In the genomic region with DNA sequence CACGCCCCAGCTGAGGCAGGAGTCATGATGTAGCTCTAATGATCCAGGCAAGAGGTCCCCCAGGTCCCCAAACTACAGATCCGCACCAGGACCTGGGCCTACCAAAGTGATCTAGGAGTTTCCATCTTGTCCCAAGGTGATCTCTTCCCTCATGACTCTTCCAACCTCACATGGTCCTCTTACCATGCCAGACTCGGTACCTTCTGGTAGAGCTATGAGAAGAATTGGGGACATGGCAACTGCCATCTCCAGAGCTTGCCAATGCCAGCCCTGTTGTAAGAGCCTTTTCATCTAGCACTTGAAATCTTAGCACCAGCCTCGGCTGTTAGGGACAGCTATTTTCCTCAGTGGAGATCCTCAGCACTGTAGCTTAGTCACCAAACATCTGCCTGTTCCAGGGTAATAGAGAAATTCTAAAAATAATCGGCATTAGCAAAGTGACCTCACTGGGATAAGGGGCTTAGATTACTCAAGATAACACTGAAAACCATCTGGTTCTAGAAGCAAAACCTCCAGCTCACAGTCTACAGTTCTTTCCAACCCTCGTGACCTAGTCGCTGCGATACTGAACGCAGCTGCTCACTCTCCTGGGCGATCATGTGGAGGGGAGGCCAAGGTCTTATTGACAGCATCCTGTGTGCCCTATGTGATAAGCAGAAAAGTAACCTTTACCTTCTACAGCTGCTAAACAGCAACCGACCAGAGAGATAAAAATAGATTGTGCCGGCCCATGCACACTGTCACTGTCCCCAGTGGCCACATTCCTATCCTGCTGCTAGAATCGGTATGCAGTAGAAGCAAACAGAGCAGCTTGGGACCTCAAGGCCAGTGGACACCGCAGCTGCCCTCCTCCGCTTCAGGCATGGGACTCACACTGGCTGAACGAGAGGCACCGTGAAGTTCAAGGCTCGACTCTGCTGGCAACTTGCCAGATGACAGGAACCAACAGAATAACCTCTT, we compare ENCODE assay signal across 8 mouse cellular contexts.
DNase-seq lines count a peak whose midpoint lies in the region; ATAC-seq and TF ChIP-seq lines count a peak whose summit lies in the region.

No protein-coding gene starts in this region.

- no peak overlapping the region for H3K9ac ChIP-seq in lung, embryonic 16.5 days (ENCODE audit: low read length)
- no peak overlapping the region for H3K9ac ChIP-seq in intestine, postnatal 0 days (ENCODE audit: low read depth, low read length)
- no peak overlapping the region for H3K9ac ChIP-seq in stomach, embryonic 14.5 days (replicated peaks; ENCODE audit: low read depth, low read length)

- H3K4me1 ChIP-seq in lung, embryonic 16.5 days (replicated peaks; ENCODE audit: control insufficient read depth, insufficient read depth, low read length) = peaks cover 16% of the 10 kb centered on the region
- H3K4me1 ChIP-seq in lung, adult 2 months (ENCODE audit: control insufficient read depth, insufficient read depth, low read length) = peaks cover 19% of the 10 kb centered on the region
- H3K4me1 ChIP-seq in embryonic fibroblast, embryonic 13.5 days (ENCODE audit: control insufficient read depth, insufficient read depth, low read length) = peaks cover 31% of the 10 kb centered on the region
- peaks cover 20% of the 10 kb centered on the region for H3K4me1 ChIP-seq in intestine, postnatal 0 days (replicated peaks; ENCODE audit: control insufficient read depth, insufficient read depth, low read length)
- peaks cover 12% of the 10 kb centered on the region; the same call in 1 of the 2 replicates for H3K4me1 ChIP-seq in stomach, embryonic 14.5 days (ENCODE audit: control insufficient read depth, insufficient read depth, low read length)

- no peak overlapping the region for H3K4me3 ChIP-seq in lung, embryonic 16.5 days (ENCODE audit: low read length)
- H3K4me3 ChIP-seq in lung, adult 2 months (replicated peaks; ENCODE audit: extremely low read depth, low read depth, low read length) = no peak overlapping the region
- no peak overlapping the region for H3K4me3 ChIP-seq in embryonic fibroblast, embryonic 13.5 days (ENCODE audit: insufficient read depth, low read length)
- no peak overlapping the region for H3K4me3 ChIP-seq in intestine, postnatal 0 days (ENCODE audit: low read depth, low read length)
- H3K4me3 ChIP-seq in stomach, embryonic 14.5 days (ENCODE audit: low read depth, low read length) = no peak overlapping the region

- TF ChIP-seq CTCF in lung, adult 2 months (IDR thresholded peaks at IDR 0.05; ENCODE audit: insufficient read depth, low read length) = no peak
- TF ChIP-seq CTCF in embryonic fibroblast, embryonic 13.5 days (IDR thresholded peaks at IDR 0.05; ENCODE audit: borderline replicate concordance, insufficient read depth, low read length) = no peak
- TF ChIP-seq CTCF in intestine, postnatal 0 days (IDR thresholded peaks at IDR 0.05; ENCODE audit: low read depth) = peak; percentile 69

- H3K27me3 ChIP-seq in lung, embryonic 16.5 days (ENCODE audit: control insufficient read depth, insufficient read depth, low read depth, low read length) = no peaks in the 10 kb centered on the region
- H3K27me3 ChIP-seq in intestine, postnatal 0 days (replicated peaks; ENCODE audit: control insufficient read depth, insufficient read depth, low read length) = no peaks in the 10 kb centered on the region
- H3K27me3 ChIP-seq in stomach, embryonic 14.5 days (ENCODE audit: control insufficient read depth, insufficient read depth, low read length) = no peaks in the 10 kb centered on the region

- no peaks in the 10 kb centered on the region for H3K9me3 ChIP-seq in lung, embryonic 16.5 days (ENCODE audit: control insufficient read depth, low read length)
- H3K9me3 ChIP-seq in intestine, postnatal 0 days (ENCODE audit: control insufficient read depth) = no peaks in the 10 kb centered on the region
- H3K9me3 ChIP-seq in stomach, embryonic 14.5 days (ENCODE audit: control insufficient read depth, low read depth, low read length) = no peaks in the 10 kb centered on the region

- DNase-seq in lung, adult 2 months = no peak
- DNase-seq in left cerebral cortex, postnatal 25 days (ENCODE audit: low spot score in 2 of 2) = no peak
- DNase-seq in spleen, adult 18-20 months = no peak
- no peak for DNase-seq in lung, postnatal 14 days

- intact Hi-C loops in left cerebral cortex, postnatal 25 days (cut with DNase I) = no loop called here

- no peaks in the 10 kb centered on the region for H3K36me3 ChIP-seq in lung, embryonic 16.5 days (ENCODE audit: control insufficient read depth, insufficient read depth, low read length)
- H3K36me3 ChIP-seq in intestine, postnatal 0 days (ENCODE audit: control insufficient read depth, insufficient read depth) = peaks cover 17% of the 10 kb centered on the region; the same call in 1 of the 2 replicates
- H3K36me3 ChIP-seq in stomach, embryonic 14.5 days (ENCODE audit: control insufficient read depth, insufficient read depth, low read length) = no peaks in the 10 kb centered on the region

- WGBS in lung, embryonic 16.5 days = 38% methylated on average over 18 of the region's 18 CpGs
- WGBS in lung, adult 2 months = 50% methylated on average over 18 of the region's 18 CpGs
- 27% methylated on average over 18 of the region's 18 CpGs for WGBS in intestine, postnatal 0 days
- 49% methylated on average over 18 of the region's 18 CpGs for WGBS in stomach, embryonic 14.5 days

- peak; percentile 46; the same call in 1 of the 2 replicates for ATAC-seq in lung, embryonic 16.5 days (ENCODE audit: low read depth)
- peak; percentile 92 for ATAC-seq in intestine, postnatal 0 days
- ATAC-seq in stomach, embryonic 14.5 days (ENCODE audit: insufficient number of reproducible peaks, insufficient read depth, low FRiP score, low read depth) = peak; percentile 48; the same call in 1 of the 2 replicates

- TF ChIP-seq POLR2A in lung, adult 2 months (IDR thresholded peaks at IDR 0.05; ENCODE audit: borderline replicate concordance, extremely low read depth, low read depth, low read length) = no peak
- TF ChIP-seq POLR2A in embryonic fibroblast, embryonic 13.5 days (IDR thresholded peaks at IDR 0.05; ENCODE audit: low read depth, low read length) = no peak

- no peak overlapping the region for H3K4me2 ChIP-seq in lung, embryonic 16.5 days (ENCODE audit: low read depth, low read length)
- H3K4me2 ChIP-seq in intestine, postnatal 0 days (replicated peaks; ENCODE audit: low read depth) = peak overlapping the region; percentile 25
- no peak overlapping the region for H3K4me2 ChIP-seq in stomach, embryonic 14.5 days (replicated peaks; ENCODE audit: low read depth, low read length)

- 0 out of 2 replicates have a peak overlapping the region, but pooled peaks have one; percentile 18 for H3K27ac ChIP-seq in lung, embryonic 16.5 days (ENCODE audit: low read length)
- peak overlapping the region; percentile 4; the same call in 1 of the 2 replicates for H3K27ac ChIP-seq in embryonic fibroblast, embryonic 13.5 days (ENCODE audit: insufficient read depth, low read length)
- peak overlapping the region; percentile 79 for H3K27ac ChIP-seq in intestine, postnatal 0 days (ENCODE audit: low read depth, low read length)
- peak overlapping the region; percentile 39; the same call in 1 of the 2 replicates for H3K27ac ChIP-seq in stomach, embryonic 14.5 days (ENCODE audit: low read length)

Comparison
In these comparisons a context has a peak if more than half of its experiments do, and no peak if none do; other contexts are left out.
1. H3K27ac ChIP-seq: peak in every context shown above with its lines; median percentile 79 in intestine, postnatal 0 days; 39 in stomach, embryonic 14.5 days; 18 in lung, embryonic 16.5 days; 4 in embryonic fibroblast, embryonic 13.5 days.